Mouse (Mus musculus) hindbrain, embryonic 14.5 days (tissue): ENCODE data around the gene Cog7. TPM values are rescaled to one million over a fixed set of nuclear protein-coding genes. Genes with fewer than 3 reads are reported as not detected.

Source experiments
- ATAC-seq: fragments of 200-750 bp; cut with Nextera tagmentation; 2 replicates; pipeline ENCODE4 v1.8.0; 2017; ENCODE audit warnings: moderate number of reproducible peaks, mild to moderate bottlenecking, moderate TSS enrichment, moderate library complexity; ENCODE audit not compliant: low FRiP score
- DNase-seq: peaks from one replicate; pipeline ENCODE4 v3.0.0-alpha.2; 2015; ENCODE audit warnings: low spot score
- H3K27ac ChIP-seq: fragments of 300-500 bp; sonication (generic); 2 replicates; pipeline ENCODE4 v1.5.1; 2014; ENCODE audit warnings: mild to moderate bottlenecking, moderate library complexity
- H3K27me3 ChIP-seq: fragments of 300-500 bp; sonication (generic); 2 replicates; pipeline ENCODE4 v1.6.1; 2014; ENCODE audit warnings: mild to moderate bottlenecking, low read length, mixed read lengths; ENCODE audit not compliant: control insufficient read depth, insufficient read depth
- H3K36me3 ChIP-seq: fragments of 300-500 bp; sonication (generic); replicated peaks from 2 replicates; pipeline ENCODE4 v1.6.1; 2014; ENCODE audit not compliant: control insufficient read depth, insufficient read depth
- H3K4me1 ChIP-seq: fragments of 300-500 bp; sonication (generic); replicated peaks from 2 replicates; pipeline ENCODE4 v1.6.1; 2014; ENCODE audit warnings: antibody characterized with exemption, low read length, mixed read lengths; ENCODE audit not compliant: control insufficient read depth, insufficient read depth
- H3K4me2 ChIP-seq: fragments of 300-500 bp; sonication (generic); replicated peaks from 2 replicates; pipeline ENCODE4 v1.6.1; 2014; ENCODE audit warnings: mild to moderate bottlenecking, moderate library complexity
- H3K4me3 ChIP-seq: fragments of 300-500 bp; sonication (generic); replicated peaks from 2 replicates; pipeline ENCODE4 v1.5.1; 2014; ENCODE audit warnings: mild to moderate bottlenecking, low read length
- H3K9ac ChIP-seq: fragments of 300-500 bp; sonication (generic); 2 replicates; pipeline ENCODE4 v1.6.1; 2014
- H3K9me3 ChIP-seq: fragments of 300-500 bp; sonication (generic); 2 replicates; pipeline ENCODE4 v1.6.1; 2016; ENCODE audit warnings: low read length; ENCODE audit not compliant: control insufficient read depth
- WGBS: fragments of 180-500 bp; shearing (Covaris S2); extraction: QIAGEN DNeasy Blood & Tissue Kit; methylation state at CpG from one replicate; pipeline ENCODE4 v1.1.7; 2014; 5-methylcytosine and 5-hydroxymethylcytosine counted together
- polyA plus RNA-seq: library from polyadenylated mRNA; unstranded; fragments of >200 nt; fragmentation: Nextera tagmentation; extraction: Ambion mirVana; gene quantifications from 2 replicates; pipeline ENCODE4 v1.2.1, GENCODE M21; 2014

The Cog7 gene
- polyA plus RNA-seq, 1 experiment from 2014 or later = 24.4 TPM

GRCm38 (mm10) chr7:121962571-121962959 lies 18.9 kb downstream of the Cog7 start:
- no peaks in the 10 kb centered on the region for H3K9me3 ChIP-seq
- H3K27ac ChIP-seq = no peak overlapping the region
- 79% methylated on average over 3 of the region's 3 CpGs for WGBS
- H3K4me1 ChIP-seq = no peaks in the 10 kb centered on the region
- no peak overlapping the region for H3K9ac ChIP-seq
- no peaks in the 10 kb centered on the region for H3K27me3 ChIP-seq
- H3K36me3 ChIP-seq = peaks cover 21% of the 10 kb centered on the region
- H3K4me3 ChIP-seq = no peak overlapping the region
- no peak overlapping the region for H3K4me2 ChIP-seq
- no peak for DNase-seq
- no peak for ATAC-seq

GRCm38 (mm10) chr7:121961913-121962570 lies 19.5 kb downstream of the Cog7 start:
- H3K27me3 ChIP-seq = no peaks in the 10 kb centered on the region
- peaks cover 21% of the 10 kb centered on the region for H3K36me3 ChIP-seq
- H3K4me2 ChIP-seq = no peak overlapping the region
- WGBS = 86% methylated on average over 7 of the region's 7 CpGs
- H3K4me1 ChIP-seq = no peaks in the 10 kb centered on the region
- H3K4me3 ChIP-seq = no peak overlapping the region
- H3K9ac ChIP-seq = no peak overlapping the region
- no peak overlapping the region for H3K27ac ChIP-seq
- ATAC-seq = no peak
- DNase-seq = no peak
- H3K9me3 ChIP-seq = no peaks in the 10 kb centered on the region

- ATAC-seq (no peak), DNase-seq (no peak)
- Histone ChIP-seq H3K9ac (no peak overlapping the region), H3K4me3 (no peak overlapping the region), H3K4me2 (no peak overlapping the region), H3K27me3 (no peaks in the 10 kb centered on the region), H3K4me1 (no peaks in the 10 kb centered on the region), H3K27ac (no peak overlapping the region), H3K9me3 (no peaks in the 10 kb centered on the region), H3K36me3 (peaks cover 9% of the 10 kb centered on the region; the same call in 1 of the 2 replicates)
- 92% methylated on average over 12 of the region's 12 CpGs for WGBS
These were observed 25.7 kb downstream of the Cog7 start for GRCm38 (mm10) chr7:121955802-121956201.

- H3K36me3 ChIP-seq = peaks cover 9% of the 10 kb centered on the region; the same call in 1 of the 2 replicates
- no peak for ATAC-seq
- DNase-seq = no peak
- H3K27me3 ChIP-seq = no peaks in the 10 kb centered on the region
- no peaks in the 10 kb centered on the region for H3K4me1 ChIP-seq
- H3K27ac ChIP-seq = no peak overlapping the region
- no peak overlapping the region for H3K9ac ChIP-seq
- 89% methylated on average over 11 of the region's 11 CpGs for WGBS
- no peak overlapping the region for H3K4me2 ChIP-seq
- no peak overlapping the region for H3K4me3 ChIP-seq
- H3K9me3 ChIP-seq = no peaks in the 10 kb centered on the region
These were observed 26.4 kb downstream of the Cog7 start for GRCm38 (mm10) chr7:121954891-121955669.

GRCm38 (mm10) chr7:121947513-121947912 lies 34.0 kb downstream of the Cog7 start:
- DNase-seq (no peak), ATAC-seq (no peak)
- H3K36me3 ChIP-seq = peaks cover 12% of the 10 kb centered on the region; the same call in 1 of the 2 replicates
- no peak overlapping the region for H3K27ac ChIP-seq
- H3K4me1 ChIP-seq = no peaks in the 10 kb centered on the region
- WGBS = 65% methylated on average over 4 of the region's 4 CpGs
- H3K27me3 ChIP-seq = no peaks in the 10 kb centered on the region
- no peak overlapping the region for H3K9ac ChIP-seq
- H3K4me3 ChIP-seq = no peak overlapping the region
- H3K4me2 ChIP-seq = no peak overlapping the region
- no peaks in the 10 kb centered on the region for H3K9me3 ChIP-seq

- DNase-seq (no peak), ATAC-seq (no peak)
- Histone ChIP-seq H3K27me3 (no peaks in the 10 kb centered on the region), H3K4me3 (no peak overlapping the region), H3K36me3 (peaks cover 24% of the 10 kb centered on the region), H3K9me3 (no peaks in the 10 kb centered on the region), H3K4me1 (no peaks in the 10 kb centered on the region), H3K27ac (no peak overlapping the region), H3K4me2 (no peak overlapping the region), H3K9ac (no peak overlapping the region)
- 77% methylated on average over 5 of the region's 5 CpGs for WGBS
These were observed 35.3 kb downstream of the Cog7 start for GRCm38 (mm10) chr7:121946196-121946595.

GRCm38 (mm10) chr7:121942371-121942770 lies 39.1 kb downstream of the Cog7 start:
- Histone ChIP-seq H3K27me3 (no peaks in the 10 kb centered on the region), H3K4me3 (no peak overlapping the region), H3K4me1 (no peaks in the 10 kb centered on the region), H3K27ac (no peak overlapping the region), H3K36me3 (peaks cover 24% of the 10 kb centered on the region), H3K9me3 (no peaks in the 10 kb centered on the region), H3K4me2 (no peak overlapping the region), H3K9ac (no peak overlapping the region)
- ATAC-seq = no peak
- 98% methylated on average over 2 of the region's 2 CpGs for WGBS
- no peak for DNase-seq

- no peak for DNase-seq
- Histone ChIP-seq H3K9me3 (no peaks in the 10 kb centered on the region), H3K4me1 (no peaks in the 10 kb centered on the region; the same call in none of the 2 replicates), H3K36me3 (peaks cover 24% of the 10 kb centered on the region), H3K27ac (no peak overlapping the region), H3K4me2 (no peak overlapping the region), H3K9ac (no peak overlapping the region), H3K27me3 (no peaks in the 10 kb centered on the region), H3K4me3 (no peak overlapping the region)
- ATAC-seq = no peak
- WGBS = 94% methylated on average over 3 of the region's 3 CpGs
These were observed 39.9 kb downstream of the Cog7 start for GRCm38 (mm10) chr7:121941640-121942039.

- DNase-seq = no peak
- ATAC-seq = no peak
- Histone ChIP-seq H3K36me3 (peaks cover 29% of the 10 kb centered on the region), H3K4me1 (no peaks in the 10 kb centered on the region; the same call in none of the 2 replicates), H3K9ac (no peak overlapping the region), H3K27ac (no peak overlapping the region), H3K9me3 (no peaks in the 10 kb centered on the region), H3K4me2 (no peak overlapping the region), H3K27me3 (no peaks in the 10 kb centered on the region), H3K4me3 (no peak overlapping the region)
- 81% methylated on average over 3 of the region's 3 CpGs for WGBS
These were observed 40.5 kb downstream of the Cog7 start for GRCm38 (mm10) chr7:121941016-121941415.
